ENCODE assay signal across 8 mouse cellular contexts in genomic region chr4:117485045-117485780, GRCm38 (mm10). TPM values are rescaled to one million over a fixed set of nuclear protein-coding genes. Genes with fewer than 3 reads are reported as not detected.
DNase-seq lines count a peak whose midpoint lies in the region; ATAC-seq and TF ChIP-seq lines count a peak whose summit lies in the region.

No protein-coding gene starts in this region.

- peak overlapping the region; percentile 61 for H3K4me3 ChIP-seq in heart, embryonic 12.5 days
- peak overlapping the region; percentile 25; the same call in 1 of the 2 replicates for H3K4me3 ChIP-seq in cortical plate, adult 2 months (ENCODE audit: insufficient read depth, low read length)
- peak overlapping the region; percentile 42 for H3K4me3 ChIP-seq in hindbrain, embryonic 12.5 days
- H3K4me3 ChIP-seq in midbrain, embryonic 11.5 days (ENCODE audit: low read depth, low read length) = peak overlapping the region; percentile 35; the same call in 1 of the 2 replicates

- intact Hi-C loops in heart, postnatal 10 days (cut with DNase I) = no loop called here

- H3K4me2 ChIP-seq in heart, embryonic 12.5 days = peak overlapping the region; percentile 100
- H3K4me2 ChIP-seq in hindbrain, embryonic 12.5 days (replicated peaks) = peak overlapping the region; percentile 87
- H3K4me2 ChIP-seq in midbrain, embryonic 11.5 days = peak overlapping the region; percentile 89

- DNase-seq in heart, postnatal 10 days = no peak
- peak; percentile 94 for DNase-seq in midbrain, embryonic 11.5 days (ENCODE audit: low spot score, missing footprints)
- no peak for DNase-seq in adrenal gland, adult 18-20 months (ENCODE audit: low spot score in 2 of 2)
- no peak for DNase-seq in adrenal gland, adult 2 months
- DNase-seq in layer of hippocampus, adult 9-11 months = no peak

- H3K9me3 ChIP-seq in heart, embryonic 12.5 days (replicated peaks) = no peaks in the 10 kb centered on the region
- no peaks in the 10 kb centered on the region for H3K9me3 ChIP-seq in hindbrain, embryonic 12.5 days (replicated peaks)
- no peaks in the 10 kb centered on the region for H3K9me3 ChIP-seq in midbrain, embryonic 11.5 days (ENCODE audit: control insufficient read depth, low read length)

- peaks cover 21% of the 10 kb centered on the region for H3K4me1 ChIP-seq in heart, embryonic 12.5 days (replicated peaks)
- H3K4me1 ChIP-seq in cortical plate, adult 2 months (ENCODE audit: control insufficient read depth, insufficient read depth, low read length) = no peaks in the 10 kb centered on the region
- H3K4me1 ChIP-seq in hindbrain, embryonic 12.5 days = peaks cover 37% of the 10 kb centered on the region
- H3K4me1 ChIP-seq in midbrain, embryonic 11.5 days (ENCODE audit: control insufficient read depth, insufficient read depth, low read length) = peaks cover 33% of the 10 kb centered on the region

- no peak for TF ChIP-seq CTCF in cortical plate, adult 2 months (IDR thresholded peaks at IDR 0.05; ENCODE audit: extremely low read depth, insufficient read depth, low read length)

- TF ChIP-seq POLR2A in cortical plate, adult 2 months (IDR thresholded peaks at IDR 0.05; ENCODE audit: extremely low read depth, insufficient read depth, low read length) = no peak

- 17% methylated on average over 13 of the region's 13 CpGs for WGBS in heart, embryonic 12.5 days
- 25% methylated on average over 13 of the region's 13 CpGs for WGBS in hindbrain, embryonic 12.5 days
- 28% methylated on average over 13 of the region's 13 CpGs for WGBS in midbrain, embryonic 11.5 days

- ATAC-seq in heart, embryonic 12.5 days (ENCODE audit: insufficient number of reproducible peaks, low FRiP score) = peak; percentile 49; the same call in 1 of the 2 replicates
- no peak; the same call in 1 of the 2 replicates for ATAC-seq in hindbrain, embryonic 12.5 days (ENCODE audit: low FRiP score)
- no peak; the same call in 1 of the 2 replicates for ATAC-seq in midbrain, embryonic 11.5 days (ENCODE audit: low FRiP score)

- H3K27me3 ChIP-seq in heart, embryonic 12.5 days (replicated peaks) = peaks cover 38% of the 10 kb centered on the region
- H3K27me3 ChIP-seq in hindbrain, embryonic 12.5 days = peaks cover 82% of the 10 kb centered on the region
- H3K27me3 ChIP-seq in midbrain, embryonic 11.5 days (ENCODE audit: control insufficient read depth, insufficient read depth, low read length) = peaks cover 55% of the 10 kb centered on the region

- peak overlapping the region; percentile 35; the same call in 1 of the 2 replicates for H3K27ac ChIP-seq in heart, embryonic 12.5 days (ENCODE audit: poor library complexity, severe bottlenecking)
- H3K27ac ChIP-seq in cortical plate, adult 2 months (ENCODE audit: insufficient read depth, low read length) = no peak overlapping the region
- H3K27ac ChIP-seq in hindbrain, embryonic 12.5 days = peak overlapping the region; percentile 77
- H3K27ac ChIP-seq in midbrain, embryonic 11.5 days (ENCODE audit: low read depth, low read length) = peak overlapping the region; percentile 75

- H3K36me3 ChIP-seq in heart, embryonic 12.5 days = no peaks in the 10 kb centered on the region
- no peaks in the 10 kb centered on the region for H3K36me3 ChIP-seq in hindbrain, embryonic 12.5 days
- H3K36me3 ChIP-seq in midbrain, embryonic 11.5 days (ENCODE audit: control insufficient read depth, insufficient read depth, low read length) = no peaks in the 10 kb centered on the region

- peak overlapping the region; percentile 74 for H3K9ac ChIP-seq in heart, embryonic 12.5 days
- H3K9ac ChIP-seq in hindbrain, embryonic 12.5 days = peak overlapping the region; percentile 60
- peak overlapping the region; percentile 56 for H3K9ac ChIP-seq in midbrain, embryonic 11.5 days (ENCODE audit: low read length)

RNA-seq across cellular contexts. Expression of gene Rnf220, which starts 11.6 kb away (rescaled TPM):
- 55.8 and 56.8 TPM in 2 replicates for polyA plus RNA-seq in heart, embryonic 12.5 days (2016; fragmentation: Nextera tagmentation; extraction: Ambion mirVana)
- total RNA-seq in heart, postnatal 10 days (2021) = 10 to 100 TPM; 42.0 to 43.3 TPM
- polyA plus RNA-seq in cortical plate, adult 2 months (2012; rRNA removed) = 217 and 226 TPM in 2 replicates
- polyA plus RNA-seq in hindbrain, embryonic 12.5 days (2016; fragmentation: Nextera tagmentation; extraction: Ambion mirVana) = 104 and 111 TPM in 2 replicates
- polyA plus RNA-seq in midbrain, embryonic 11.5 days (2014; fragmentation: Nextera tagmentation; extraction: Ambion mirVana) = 54.6 and 63.3 TPM in 2 replicates
- total RNA-seq in adrenal gland, adult 18-20 months (2021) = 10 to 100 TPM; 61.6 to 80.0 TPM
- 10 to 100 TPM; 79.4 to 97.0 TPM for total RNA-seq in adrenal gland, adult 2 months (2021)
- 111 and 119 TPM in 2 replicates for polyA plus RNA-seq in adrenal gland, adult 2 months (2012; rRNA removed)
